Mouse (Mus musculus): ENCODE measurements at regions not wholly inside any gene's neighbourhood (a gene's known extent, or its start where the extent isn't known, plus 50 kb on each side); places are given as distances from the start of the nearest gene placed in this dataset.

DNA sequence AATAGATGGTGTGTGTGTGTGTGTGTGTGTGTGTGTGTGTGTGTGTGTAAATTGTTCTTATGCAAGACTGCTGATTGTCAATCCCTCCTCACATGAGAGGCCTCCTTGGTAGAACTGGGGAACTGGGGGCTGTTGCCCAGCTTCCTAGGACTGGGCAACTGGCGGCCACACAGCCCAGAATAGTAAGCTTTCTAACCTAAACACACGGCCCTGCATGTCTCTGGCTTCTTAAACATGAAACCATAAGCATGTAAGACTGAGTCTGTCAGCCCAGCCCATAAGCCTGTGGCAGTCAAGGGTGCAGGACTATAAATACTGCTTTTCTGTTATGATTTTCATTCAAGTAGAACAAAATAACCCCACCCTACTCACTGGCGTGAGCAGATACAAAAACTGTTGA lies 60.7 kb downstream of the Ifng start:
- H3K4me2 ChIP-seq, result no peak overlapping the region
- no peaks in the 10 kb centered on the region for H3K36me3 ChIP-seq
- no peaks in the 10 kb centered on the region for H3K9me3 ChIP-seq
- H3K27ac ChIP-seq (replicated peaks), result no peak overlapping the region
- no peaks in the 10 kb centered on the region for H3K27me3 ChIP-seq
- H3K4me3 ChIP-seq, result no peak overlapping the region
- 83% methylated on average over 3 of the region's 3 CpGs for WGBS
- no peak overlapping the region for H3K9ac ChIP-seq
- no peak for ATAC-seq (ENCODE audit: low read depth)
- H3K4me1 ChIP-seq (replicated peaks), result 0 out of 2 replicates have a peak, but pooled peaks cover 2% of the 10 kb centered on the region

DNA sequence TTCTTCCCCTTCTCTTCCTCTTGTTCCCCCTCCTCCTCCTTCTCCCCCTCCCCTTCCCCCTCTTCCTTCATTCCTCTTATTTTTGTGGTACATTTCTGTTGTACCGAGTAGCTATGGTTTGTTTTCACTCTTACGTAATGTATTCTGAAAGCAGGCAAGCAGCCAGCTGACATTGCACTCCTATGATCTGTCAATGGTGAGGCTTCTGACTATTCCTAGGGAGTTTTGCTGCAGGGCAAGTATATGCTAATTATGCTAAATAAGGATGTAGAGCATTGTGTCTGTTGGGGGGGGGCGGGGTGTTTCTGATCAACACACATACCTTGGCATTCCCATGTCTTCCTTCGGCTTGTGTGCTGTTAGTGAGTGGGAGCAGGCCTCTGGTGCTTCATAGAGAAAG lies 64.0 kb downstream of the Ifng start:
- no peak overlapping the region for H3K4me2 ChIP-seq
- no peaks in the 10 kb centered on the region for H3K27me3 ChIP-seq
- H3K4me1 ChIP-seq (replicated peaks), result 0 out of 2 replicates have a peak, but pooled peaks cover 2% of the 10 kb centered on the region
- no peak overlapping the region for H3K9ac ChIP-seq
- H3K36me3 ChIP-seq, result no peaks in the 10 kb centered on the region
- no peak overlapping the region for H3K27ac ChIP-seq (replicated peaks)
- WGBS, result 50% methylated on average over 4 of the region's 4 CpGs
- H3K9me3 ChIP-seq, result no peaks in the 10 kb centered on the region
- H3K4me3 ChIP-seq, result no peak overlapping the region
- ATAC-seq (ENCODE audit: low read depth), result no peak

DNA sequence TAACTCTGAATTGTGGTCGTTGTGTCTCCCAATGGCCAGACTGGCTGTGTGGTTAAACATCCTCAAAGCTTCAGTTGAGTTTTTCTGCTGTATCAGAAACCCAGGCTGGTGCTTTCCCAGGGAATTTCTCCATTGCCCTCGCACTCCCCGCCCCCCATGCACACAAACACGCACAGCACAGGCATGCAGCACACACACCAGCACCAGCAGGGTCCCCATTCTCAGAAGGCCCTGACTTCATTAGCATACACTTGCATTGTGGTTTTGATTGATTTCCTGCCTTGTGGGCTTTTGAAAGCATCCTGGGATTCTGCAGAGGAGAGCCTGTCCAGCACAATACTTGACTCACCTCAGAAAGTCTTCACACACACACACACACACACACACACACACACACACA lies 65.3 kb downstream of the Ifng start:
- no peaks in the 10 kb centered on the region for H3K27me3 ChIP-seq
- H3K4me1 ChIP-seq (replicated peaks), result 0 out of 2 replicates have a peak, but pooled peaks cover 2% of the 10 kb centered on the region
- no peak overlapping the region for H3K9ac ChIP-seq
- no peak overlapping the region for H3K27ac ChIP-seq (replicated peaks)
- no peaks in the 10 kb centered on the region for H3K9me3 ChIP-seq
- no peak overlapping the region for H3K4me3 ChIP-seq
- WGBS, result 34% methylated on average over 4 of the region's 4 CpGs
- H3K36me3 ChIP-seq, result no peaks in the 10 kb centered on the region
- H3K4me2 ChIP-seq, result no peak overlapping the region
- ATAC-seq (ENCODE audit: low read depth), result no peak

DNA sequence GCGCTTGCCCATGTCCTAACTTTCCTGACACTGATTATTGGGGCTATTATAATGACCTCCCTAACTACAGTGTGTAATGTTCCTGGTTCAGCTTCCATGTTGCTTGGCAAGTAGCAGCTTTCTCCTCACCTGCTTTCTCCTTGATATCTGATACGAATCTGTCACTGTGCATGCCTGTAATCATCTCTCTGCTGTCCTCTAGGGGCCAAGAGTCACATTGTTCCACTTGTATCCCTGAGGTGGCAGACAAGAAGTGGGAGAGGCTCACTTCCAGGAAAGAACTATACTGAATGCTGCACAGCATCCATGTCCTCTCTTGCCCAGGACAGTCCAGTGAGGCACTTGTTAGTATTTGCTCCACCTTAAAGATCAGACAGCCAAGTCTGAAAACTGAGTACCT lies 66.8 kb downstream of the Ifng start:
- no peak for ATAC-seq (ENCODE audit: low read depth)

DNA sequence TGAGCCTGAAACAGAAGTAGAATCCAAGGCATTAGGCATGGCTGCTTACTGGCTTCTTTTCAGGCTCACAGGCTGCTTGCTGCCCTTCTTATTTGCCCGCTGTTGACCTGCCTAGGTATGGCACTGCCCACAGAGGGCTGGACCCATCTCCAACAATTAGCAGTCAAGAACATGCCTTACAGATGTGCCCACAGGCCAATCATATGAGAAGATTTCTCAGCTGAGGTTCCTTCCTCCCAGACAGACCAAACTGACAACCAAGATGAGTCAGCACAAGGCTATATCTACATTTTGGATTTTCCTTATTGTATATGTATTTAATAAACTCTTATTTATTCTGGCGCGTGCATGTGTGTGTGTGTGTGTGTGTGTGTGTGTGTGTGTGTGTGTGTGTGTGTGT lies 76.0 kb downstream of the Ifng start:
- no peak overlapping the region for H3K9ac ChIP-seq
- H3K4me3 ChIP-seq, result no peak overlapping the region
- H3K27me3 ChIP-seq, result no peaks in the 10 kb centered on the region
- H3K27ac ChIP-seq (replicated peaks), result no peak overlapping the region
- no peaks in the 10 kb centered on the region for H3K9me3 ChIP-seq
- no peak for ATAC-seq (ENCODE audit: low read depth)
- WGBS, result 98% methylated on average over 3 of the region's 3 CpGs
- no peaks in the 10 kb centered on the region for H3K4me1 ChIP-seq (replicated peaks)
- H3K36me3 ChIP-seq, result no peaks in the 10 kb centered on the region
- no peak overlapping the region for H3K4me2 ChIP-seq

More for the DNA sequence above, 66.8 kb downstream of the Ifng start:
- Histone ChIP-seq H3K4me2 (no peak overlapping the region), H3K4me1 (replicated peaks) (0 out of 2 replicates have a peak, but pooled peaks cover 2% of the 10 kb centered on the region), H3K9ac (no peak overlapping the region), H3K9me3 (no peaks in the 10 kb centered on the region), H3K27ac (replicated peaks) (no peak overlapping the region), H3K36me3 (no peaks in the 10 kb centered on the region), H3K4me3 (no peak overlapping the region), H3K27me3 (no peaks in the 10 kb centered on the region)
- WGBS, result 53% methylated on average over 2 of the region's 2 CpGs

DNA sequence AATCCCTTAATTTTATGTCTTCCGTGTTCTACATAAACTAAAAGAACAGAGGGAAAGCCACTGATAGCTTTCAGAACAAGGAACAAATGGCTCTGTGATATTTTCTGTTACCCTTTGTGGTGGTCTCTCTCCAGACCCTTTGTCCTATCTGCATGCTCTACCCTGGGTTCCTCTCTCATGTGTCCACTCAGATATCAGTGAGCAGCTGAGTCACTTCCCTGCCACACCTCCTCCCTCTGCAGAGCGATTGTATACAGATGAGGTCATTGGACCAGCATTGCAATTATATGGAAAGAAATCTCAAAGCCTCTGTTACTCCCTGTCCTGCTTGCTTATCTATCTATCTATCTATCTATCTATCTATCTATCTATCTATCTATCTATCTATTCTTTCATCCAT lies 77.1 kb downstream of the Ifng start:
- no peak for ATAC-seq (ENCODE audit: low read depth)
- no peaks in the 10 kb centered on the region for H3K27me3 ChIP-seq
- no peak overlapping the region for H3K9ac ChIP-seq
- no peak overlapping the region for H3K27ac ChIP-seq (replicated peaks)
- 89% methylated on average over 2 of the region's 2 CpGs for WGBS
- no peaks in the 10 kb centered on the region for H3K9me3 ChIP-seq
- no peaks in the 10 kb centered on the region for H3K4me1 ChIP-seq (replicated peaks)
- no peaks in the 10 kb centered on the region for H3K36me3 ChIP-seq
- H3K4me2 ChIP-seq, result no peak overlapping the region
- no peak overlapping the region for H3K4me3 ChIP-seq

DNA sequence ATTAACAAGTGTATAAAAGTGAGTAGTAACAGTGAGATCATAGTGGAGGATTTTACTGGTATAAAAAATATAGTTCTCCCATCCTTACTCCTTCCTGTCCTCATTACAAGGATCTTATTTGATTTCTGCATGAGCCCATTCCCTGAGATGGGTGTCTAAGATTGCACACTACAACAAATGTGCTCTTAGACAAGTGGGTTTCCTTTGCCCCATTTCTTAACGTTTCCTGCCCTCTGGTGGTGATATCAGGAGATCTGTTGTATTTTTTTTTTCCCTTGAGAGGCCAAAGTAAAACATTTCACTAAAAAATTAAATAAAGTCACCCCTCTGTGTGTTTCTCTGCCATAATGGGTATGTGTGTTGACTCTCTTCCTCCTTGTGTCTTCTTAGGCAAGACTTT lies 105.1 kb downstream of the Ifng start:
- no peaks in the 10 kb centered on the region for H3K9me3 ChIP-seq
- H3K9ac ChIP-seq, result no peak overlapping the region
- no peaks in the 10 kb centered on the region for H3K4me1 ChIP-seq (replicated peaks)
- H3K4me3 ChIP-seq, result no peak overlapping the region
- H3K4me2 ChIP-seq, result no peak overlapping the region
- no peak for ATAC-seq (ENCODE audit: low read depth)
- WGBS, result 12% methylated on average over 1 of the region's 1 CpGs
- H3K27ac ChIP-seq (replicated peaks), result no peak overlapping the region
- H3K36me3 ChIP-seq, result no peaks in the 10 kb centered on the region
- no peaks in the 10 kb centered on the region for H3K27me3 ChIP-seq

DNA sequence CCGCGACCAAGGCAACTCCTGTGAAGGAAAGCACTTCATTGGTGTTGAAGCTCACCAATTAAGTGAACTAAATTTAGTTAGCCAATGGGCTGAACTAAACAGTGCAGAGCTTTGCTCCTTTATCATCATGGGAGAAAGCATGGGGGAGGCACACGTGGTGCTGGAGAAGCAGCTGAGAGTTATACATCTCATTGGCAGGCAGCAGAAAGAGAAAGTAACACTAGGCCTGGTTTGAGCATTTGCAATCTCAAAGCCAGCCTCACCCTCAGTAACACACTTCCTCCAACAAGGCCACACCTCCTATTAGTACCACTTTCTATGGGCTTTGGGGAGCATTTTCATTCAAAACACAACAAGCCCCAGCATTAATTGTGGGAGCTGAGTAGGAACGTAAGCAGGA lies 109.4 kb downstream of the Ifng start:
- no peak for ATAC-seq (ENCODE audit: low read depth)
- 87% methylated on average over 4 of the region's 4 CpGs for WGBS
- Histone ChIP-seq H3K9me3 (no peaks in the 10 kb centered on the region), H3K36me3 (no peaks in the 10 kb centered on the region), H3K4me1 (replicated peaks) (no peaks in the 10 kb centered on the region), H3K4me3 (no peak overlapping the region), H3K9ac (no peak overlapping the region), H3K4me2 (no peak overlapping the region), H3K27ac (replicated peaks) (no peak overlapping the region), H3K27me3 (no peaks in the 10 kb centered on the region)

DNA sequence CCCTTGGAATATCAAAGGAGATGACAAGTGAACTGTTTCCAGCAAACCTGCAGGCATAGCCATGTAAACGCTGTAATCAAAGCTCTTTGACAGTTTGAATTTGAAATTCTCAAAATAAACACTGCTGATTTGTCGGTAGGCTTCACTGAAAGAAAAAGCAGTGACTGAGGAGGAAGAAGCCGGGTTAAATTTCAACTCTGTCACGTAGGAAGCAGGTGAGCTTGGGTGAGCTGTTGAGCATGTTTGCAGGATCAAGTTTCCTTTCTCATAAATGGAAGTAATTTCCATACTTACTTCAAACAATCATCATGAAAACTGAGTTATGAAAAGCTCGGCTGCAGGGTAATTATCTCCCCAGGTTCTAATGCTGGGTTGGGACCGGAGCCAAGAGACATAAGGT lies 118.0 kb downstream of the Ifng start:
- Histone ChIP-seq H3K4me1 (replicated peaks) (no peaks in the 10 kb centered on the region), H3K9me3 (no peaks in the 10 kb centered on the region)
- no peak for ATAC-seq (ENCODE audit: low read depth)

DNA sequence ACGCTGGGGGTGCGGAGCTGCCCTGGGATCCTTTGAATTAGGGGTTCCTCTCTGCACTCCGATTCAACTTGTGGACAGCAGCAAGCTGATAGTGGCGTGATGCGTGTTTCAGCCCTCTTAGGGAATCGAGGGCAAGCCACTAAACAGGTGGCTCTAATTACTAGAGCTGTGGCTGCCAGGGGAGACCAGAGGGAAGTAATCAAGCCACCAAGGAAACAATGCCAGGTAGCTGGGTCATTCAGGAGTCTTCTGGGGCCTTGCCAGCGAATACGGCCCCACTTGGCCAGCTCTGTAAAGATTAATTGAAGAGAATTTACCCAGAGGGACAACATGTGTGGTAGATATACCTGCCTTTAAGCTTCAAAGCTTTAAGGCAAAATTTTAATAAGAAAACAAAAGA lies 123.2 kb downstream of the Ifng start:
- H3K4me2 ChIP-seq, result no peak overlapping the region
- no peak overlapping the region for H3K27ac ChIP-seq (replicated peaks)
- H3K4me1 ChIP-seq (replicated peaks), result no peaks in the 10 kb centered on the region
- H3K9ac ChIP-seq, result no peak overlapping the region
- no peak for ATAC-seq (ENCODE audit: low read depth)
- no peaks in the 10 kb centered on the region for H3K36me3 ChIP-seq
- 68% methylated on average over 8 of the region's 8 CpGs for WGBS
- no peaks in the 10 kb centered on the region for H3K9me3 ChIP-seq
- H3K27me3 ChIP-seq, result no peaks in the 10 kb centered on the region
- H3K4me3 ChIP-seq, result no peak overlapping the region

More for the DNA sequence above, 118.0 kb downstream of the Ifng start:
- 72% methylated on average over 6 of the region's 6 CpGs for WGBS
- Histone ChIP-seq H3K27ac (replicated peaks) (no peak overlapping the region), H3K36me3 (no peaks in the 10 kb centered on the region), H3K4me2 (no peak overlapping the region), H3K9ac (no peak overlapping the region), H3K4me3 (no peak overlapping the region), H3K27me3 (no peaks in the 10 kb centered on the region)

DNA sequence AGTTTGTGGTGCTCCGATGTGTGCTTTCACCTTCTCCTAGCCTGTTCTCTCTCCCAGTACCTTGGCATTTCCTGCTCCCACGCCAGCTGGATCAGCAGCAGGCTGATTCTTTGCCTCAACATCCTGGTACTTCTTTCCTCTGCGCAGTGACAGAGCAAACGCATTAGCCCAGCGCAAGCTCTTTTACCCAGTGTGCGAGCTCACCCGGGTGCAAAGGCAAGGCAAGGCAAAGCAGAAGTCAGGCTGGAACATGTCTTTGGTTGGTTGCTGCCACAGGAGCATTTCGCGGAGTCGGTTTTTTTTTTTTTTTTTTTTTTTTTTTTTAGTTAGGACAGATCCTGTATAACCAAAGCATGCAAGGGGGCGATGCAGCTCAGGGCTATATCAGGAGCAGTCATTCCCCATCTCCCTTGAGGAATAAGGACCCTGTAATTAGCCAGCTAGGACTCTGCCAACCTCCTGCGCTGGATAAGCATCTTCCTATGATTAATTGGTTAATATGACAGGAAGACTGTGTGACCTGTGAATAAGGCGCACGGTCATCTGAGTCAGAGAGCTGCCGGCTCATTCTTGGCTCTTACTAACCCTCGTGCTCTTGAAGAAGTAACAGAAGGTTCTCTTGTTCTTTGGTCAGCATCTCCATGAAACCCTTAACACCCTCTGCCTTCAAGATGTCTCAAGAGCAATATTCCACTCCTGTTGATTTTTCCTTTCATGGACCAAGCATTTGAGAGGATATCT lies 123.9 kb downstream of the Ifng start:
- Histone ChIP-seq H3K9me3 (no peaks in the 10 kb centered on the region), H3K27ac (replicated peaks) (no peak overlapping the region), H3K4me3 (no peak overlapping the region), H3K4me1 (replicated peaks) (no peaks in the 10 kb centered on the region), H3K36me3 (no peaks in the 10 kb centered on the region), H3K27me3 (no peaks in the 10 kb centered on the region), H3K9ac (no peak overlapping the region), H3K4me2 (no peak overlapping the region)
- ATAC-seq (ENCODE audit: low read depth), result no peak
- 82% methylated on average over 16 of the region's 16 CpGs for WGBS

DNA sequence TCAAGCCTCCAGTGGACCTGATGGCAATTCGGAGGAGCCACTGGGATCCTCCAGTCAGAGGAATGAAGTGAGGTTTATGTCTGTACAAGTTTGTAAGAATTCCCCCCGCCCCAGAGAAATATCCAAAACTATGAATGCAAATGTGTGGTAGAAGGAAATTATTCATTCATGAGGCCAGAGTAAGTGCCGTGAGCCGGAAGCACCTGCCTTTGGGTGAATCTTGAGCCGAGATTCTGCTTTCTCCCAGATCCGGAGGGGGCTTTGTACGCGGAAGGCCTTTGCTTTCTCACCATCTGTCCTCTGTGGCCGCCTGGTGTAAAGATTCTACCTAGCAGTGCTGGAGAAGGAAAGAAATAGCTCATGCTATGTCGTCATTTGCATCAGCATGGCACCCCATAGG lies 127.8 kb downstream of the Ifng start:
- no peaks in the 10 kb centered on the region for H3K36me3 ChIP-seq
- WGBS, result 78% methylated on average over 10 of the region's 10 CpGs
- no peak overlapping the region for H3K27ac ChIP-seq (replicated peaks)

DNA sequence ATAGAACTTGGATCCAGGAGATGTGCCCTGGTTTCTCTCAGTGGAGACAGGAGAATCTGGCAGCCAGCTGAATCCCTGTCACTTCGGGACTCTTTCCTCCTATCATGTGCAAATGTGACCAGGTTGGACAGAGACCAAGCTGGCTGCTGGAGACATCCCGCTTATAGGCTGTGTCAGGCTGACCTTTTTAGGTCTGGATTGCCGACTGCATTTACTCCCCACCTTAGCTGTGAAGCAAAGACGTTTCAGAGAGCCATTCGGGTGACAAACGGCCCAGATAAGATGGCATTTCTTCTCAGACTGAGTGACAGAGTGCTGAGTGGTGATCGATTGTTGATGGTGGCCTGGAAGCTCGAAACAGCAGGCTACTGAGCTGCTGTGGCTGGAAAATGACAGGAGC lies 128.6 kb downstream of the Ifng start:
- ATAC-seq (ENCODE audit: low read depth), result no peak
- Histone ChIP-seq H3K4me1 (replicated peaks) (no peaks in the 10 kb centered on the region), H3K4me3 (no peak overlapping the region), H3K36me3 (no peaks in the 10 kb centered on the region), H3K27me3 (no peaks in the 10 kb centered on the region), H3K9ac (no peak overlapping the region), H3K9me3 (no peaks in the 10 kb centered on the region), H3K4me2 (no peak overlapping the region), H3K27ac (replicated peaks) (no peak overlapping the region)
- WGBS, result 52% methylated on average over 8 of the region's 8 CpGs

More for the DNA sequence above, 127.8 kb downstream of the Ifng start:
- Histone ChIP-seq H3K27me3 (no peaks in the 10 kb centered on the region), H3K9me3 (no peaks in the 10 kb centered on the region), H3K4me1 (replicated peaks) (no peaks in the 10 kb centered on the region), H3K9ac (no peak overlapping the region), H3K4me2 (no peak overlapping the region), H3K4me3 (no peak overlapping the region)
- ATAC-seq (ENCODE audit: low read depth), result no peak

Data from neural tube, embryonic 13.5 days (tissue).